Mouse (Mus musculus): ENCODE data around the gene 2010111I01Rik.

DNA sequence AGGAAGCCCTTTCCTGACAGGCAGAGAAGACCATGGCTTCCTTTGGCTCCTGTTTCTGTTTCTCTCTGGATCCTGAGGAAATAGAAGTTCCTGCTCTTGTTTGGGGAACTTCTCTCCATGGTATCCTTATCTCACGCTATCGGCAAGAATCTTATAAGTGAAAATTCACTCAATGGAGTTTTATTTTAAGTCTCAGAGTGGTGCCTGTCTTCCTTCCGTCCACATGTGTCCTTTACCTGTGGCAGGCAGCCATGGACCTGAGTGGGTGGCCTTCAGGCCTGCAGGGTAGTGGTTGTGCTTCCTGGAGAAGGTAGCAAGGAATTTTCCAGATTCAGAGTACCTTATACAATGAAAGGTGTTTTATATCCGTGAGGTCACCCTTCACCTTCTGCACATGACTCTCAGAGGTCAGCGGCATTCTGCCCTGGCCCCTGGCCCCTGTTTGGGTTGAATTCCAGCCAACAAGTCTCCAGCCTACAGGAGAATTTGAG is 313.5 kb downstream of the 2010111I01Rik start:
- no peak for TF ChIP-seq CTCF (conservative IDR thresholded peaks at IDR 0.05 in 1 of 2, IDR thresholded peaks at IDR 0.05 in 1 of 2; ENCODE audit: low read depth in 2 of 2, low read length in 2 of 2)
- TF ChIP-seq POLR2A (IDR thresholded peaks at IDR 0.05; ENCODE audit: low read depth, low read length) = no peak
- TF ChIP-seq MAFK (IDR thresholded peaks at IDR 0.05; ENCODE audit: insufficient replicate concordance, low read length) = no peak
- no peak for TF ChIP-seq ZNF384 (IDR thresholded peaks at IDR 0.05; ENCODE audit: low read depth, low read length)
- TF ChIP-seq KAT2A (IDR thresholded peaks at IDR 0.05; ENCODE audit: insufficient replicate concordance, low read length) = no peak

All from CH12.LX (cell line).